Mouse (Mus musculus) liver, adult 2 months (tissue): ENCODE results near the gene Fat3.

ENCODE experiments used
- CTCF ChIP-seq: fragments of 200-500 bp; IDR thresholded peaks from 2 replicates; pipeline ENCODE4 v1.5.1; 2011; ENCODE audit warnings: low read depth, low read length, control low read depth
- POLR2A ChIP-seq: fragments of 200-500 bp; IDR thresholded peaks from 2 replicates; pipeline ENCODE4 v1.6.1; 2011; ENCODE audit warnings: low read length, control low read depth; ENCODE audit not compliant: insufficient read depth; ENCODE audit errors: extremely low read depth

- TF ChIP-seq POLR2A, result no peak
- TF ChIP-seq CTCF, result no peak
Measured at GRCm38 (mm10) chr9:16439941-16440340, 61.1 kb downstream of the Fat3 start.
